Mouse (Mus musculus): ENCODE results near the gene Fam19a5. TPM values are rescaled to one million over a fixed set of nuclear protein-coding genes. Genes with fewer than 3 reads are reported as not detected.

Gene Fam19a5
- polyA plus RNA-seq, 1 experiment from 2014 or later: 4.7 TPM

GRCm38 (mm10) chr15:87583921-87584621 lies 40.0 kb downstream of the Fam19a5 start:
- Histone ChIP-seq H3K27ac (ENCODE audit: low read length) (no peak overlapping the region), H3K4me3 (ENCODE audit: low read length) (no peak overlapping the region), H3K4me2 (replicated peaks; ENCODE audit: low read depth, low read length) (no peak overlapping the region), H3K9ac (replicated peaks; ENCODE audit: low read length) (no peak overlapping the region), H3K27me3 (ENCODE audit: insufficient read depth, low read length) (no peaks in the 10 kb centered on the region), H3K4me1 (ENCODE audit: insufficient read depth, low read length) (no peaks in the 10 kb centered on the region), H3K9me3 (ENCODE audit: low read length) (no peaks in the 10 kb centered on the region), H3K36me3 (ENCODE audit: insufficient read depth, low read length) (no peaks in the 10 kb centered on the region)
- 82% methylated on average over 26 of the region's 26 CpGs for WGBS
- ATAC-seq (ENCODE audit: low FRiP score, low TSS enrichment): no peak

- Histone ChIP-seq H3K9ac (replicated peaks; ENCODE audit: low read length) (no peak overlapping the region), H3K27ac (ENCODE audit: low read length) (no peak overlapping the region), H3K27me3 (ENCODE audit: insufficient read depth, low read length) (no peaks in the 10 kb centered on the region), H3K9me3 (ENCODE audit: low read length) (no peaks in the 10 kb centered on the region), H3K4me1 (ENCODE audit: insufficient read depth, low read length) (no peaks in the 10 kb centered on the region), H3K4me2 (replicated peaks; ENCODE audit: low read depth, low read length) (no peak overlapping the region), H3K4me3 (ENCODE audit: low read length) (no peak overlapping the region), H3K36me3 (ENCODE audit: insufficient read depth, low read length) (no peaks in the 10 kb centered on the region)
- WGBS: 91% methylated on average over 10 of the region's 10 CpGs
- ATAC-seq (ENCODE audit: low FRiP score, low TSS enrichment): no peak
Observed at GRCm38 (mm10) chr15:87590975-87591374, 46.9 kb downstream of the Fam19a5 start.

GRCm38 (mm10) chr15:87596731-87597130 lies 52.6 kb downstream of the Fam19a5 start:
- WGBS: 75% methylated on average over 8 of the region's 8 CpGs
- H3K36me3 ChIP-seq (ENCODE audit: insufficient read depth, low read length): no peaks in the 10 kb centered on the region
- H3K4me3 ChIP-seq (ENCODE audit: low read length): no peak overlapping the region
- no peak overlapping the region for H3K9ac ChIP-seq (replicated peaks; ENCODE audit: low read length)
- no peaks in the 10 kb centered on the region for H3K9me3 ChIP-seq (ENCODE audit: low read length)
- H3K27me3 ChIP-seq (ENCODE audit: insufficient read depth, low read length): no peaks in the 10 kb centered on the region
- no peak overlapping the region for H3K4me2 ChIP-seq (replicated peaks; ENCODE audit: low read depth, low read length)
- no peaks in the 10 kb centered on the region for H3K4me1 ChIP-seq (ENCODE audit: insufficient read depth, low read length)
- ATAC-seq (ENCODE audit: low FRiP score, low TSS enrichment): no peak
- H3K27ac ChIP-seq (ENCODE audit: low read length): no peak overlapping the region

GRCm38 (mm10) chr15:87597149-87597548 lies 53.0 kb downstream of the Fam19a5 start:
- 50% methylated on average over 4 of the region's 4 CpGs for WGBS
- Histone ChIP-seq H3K4me3 (ENCODE audit: low read length) (no peak overlapping the region), H3K36me3 (ENCODE audit: insufficient read depth, low read length) (no peaks in the 10 kb centered on the region), H3K9ac (replicated peaks; ENCODE audit: low read length) (no peak overlapping the region), H3K27me3 (ENCODE audit: insufficient read depth, low read length) (no peaks in the 10 kb centered on the region), H3K4me1 (ENCODE audit: insufficient read depth, low read length) (no peaks in the 10 kb centered on the region), H3K9me3 (ENCODE audit: low read length) (no peaks in the 10 kb centered on the region), H3K27ac (ENCODE audit: low read length) (no peak overlapping the region), H3K4me2 (replicated peaks; ENCODE audit: low read depth, low read length) (no peak overlapping the region)
- ATAC-seq (ENCODE audit: low FRiP score, low TSS enrichment): no peak

GRCm38 (mm10) chr15:87597766-87598165 lies 53.7 kb downstream of the Fam19a5 start:
- H3K4me2 ChIP-seq (replicated peaks; ENCODE audit: low read depth, low read length): no peak overlapping the region
- no peaks in the 10 kb centered on the region for H3K4me1 ChIP-seq (ENCODE audit: insufficient read depth, low read length)
- no peaks in the 10 kb centered on the region for H3K27me3 ChIP-seq (ENCODE audit: insufficient read depth, low read length)
- WGBS: 90% methylated on average over 4 of the region's 4 CpGs
- no peak for ATAC-seq (ENCODE audit: low FRiP score, low TSS enrichment)
- no peaks in the 10 kb centered on the region for H3K36me3 ChIP-seq (ENCODE audit: insufficient read depth, low read length)
- no peaks in the 10 kb centered on the region for H3K9me3 ChIP-seq (ENCODE audit: low read length)
- H3K4me3 ChIP-seq (ENCODE audit: low read length): no peak overlapping the region
- H3K27ac ChIP-seq (ENCODE audit: low read length): no peak overlapping the region
- H3K9ac ChIP-seq (replicated peaks; ENCODE audit: low read length): no peak overlapping the region

GRCm38 (mm10) chr15:87598636-87599035 lies 54.5 kb downstream of the Fam19a5 start:
- no peaks in the 10 kb centered on the region for H3K4me1 ChIP-seq (ENCODE audit: insufficient read depth, low read length)
- no peaks in the 10 kb centered on the region for H3K27me3 ChIP-seq (ENCODE audit: insufficient read depth, low read length)
- H3K9ac ChIP-seq (replicated peaks; ENCODE audit: low read length): no peak overlapping the region
- H3K27ac ChIP-seq (ENCODE audit: low read length): no peak overlapping the region
- H3K36me3 ChIP-seq (ENCODE audit: insufficient read depth, low read length): no peaks in the 10 kb centered on the region
- H3K4me3 ChIP-seq (ENCODE audit: low read length): no peak overlapping the region
- no peak for ATAC-seq (ENCODE audit: low FRiP score, low TSS enrichment)
- no peak overlapping the region for H3K4me2 ChIP-seq (replicated peaks; ENCODE audit: low read depth, low read length)
- 89% methylated on average over 4 of the region's 4 CpGs for WGBS
- H3K9me3 ChIP-seq (ENCODE audit: low read length): no peaks in the 10 kb centered on the region

GRCm38 (mm10) chr15:87603316-87603715 lies 59.2 kb downstream of the Fam19a5 start:
- no peaks in the 10 kb centered on the region for H3K9me3 ChIP-seq (ENCODE audit: low read length)
- WGBS: 77% methylated on average over 1 of the region's 1 CpGs
- H3K4me3 ChIP-seq (ENCODE audit: low read length): no peak overlapping the region
- no peak overlapping the region for H3K4me2 ChIP-seq (replicated peaks; ENCODE audit: low read depth, low read length)
- no peak for ATAC-seq (ENCODE audit: low FRiP score, low TSS enrichment)
- H3K4me1 ChIP-seq (ENCODE audit: insufficient read depth, low read length): no peaks in the 10 kb centered on the region
- no peaks in the 10 kb centered on the region for H3K27me3 ChIP-seq (ENCODE audit: insufficient read depth, low read length)
- no peaks in the 10 kb centered on the region for H3K36me3 ChIP-seq (ENCODE audit: insufficient read depth, low read length)
- H3K27ac ChIP-seq (ENCODE audit: low read length): no peak overlapping the region
- H3K9ac ChIP-seq (replicated peaks; ENCODE audit: low read length): no peak overlapping the region

- Histone ChIP-seq H3K4me1 (ENCODE audit: insufficient read depth, low read length) (no peaks in the 10 kb centered on the region), H3K36me3 (ENCODE audit: insufficient read depth, low read length) (no peaks in the 10 kb centered on the region), H3K9ac (replicated peaks; ENCODE audit: low read length) (no peak overlapping the region), H3K27ac (ENCODE audit: low read length) (no peak overlapping the region), H3K4me3 (ENCODE audit: low read length) (no peak overlapping the region), H3K27me3 (ENCODE audit: insufficient read depth, low read length) (no peaks in the 10 kb centered on the region), H3K4me2 (replicated peaks; ENCODE audit: low read depth, low read length) (no peak overlapping the region), H3K9me3 (ENCODE audit: low read length) (no peaks in the 10 kb centered on the region)
- 58% methylated on average over 9 of the region's 9 CpGs for WGBS
- ATAC-seq (ENCODE audit: low FRiP score, low TSS enrichment): no peak
Observed at GRCm38 (mm10) chr15:87605504-87606280, 61.6 kb downstream of the Fam19a5 start.

GRCm38 (mm10) chr15:87606702-87607101 lies 62.6 kb downstream of the Fam19a5 start:
- H3K9me3 ChIP-seq (ENCODE audit: low read length): no peaks in the 10 kb centered on the region
- no peaks in the 10 kb centered on the region for H3K27me3 ChIP-seq (ENCODE audit: insufficient read depth, low read length)
- no peak overlapping the region for H3K4me3 ChIP-seq (ENCODE audit: low read length)
- 82% methylated on average over 10 of the region's 10 CpGs for WGBS
- no peak for ATAC-seq (ENCODE audit: low FRiP score, low TSS enrichment)
- H3K36me3 ChIP-seq (ENCODE audit: insufficient read depth, low read length): no peaks in the 10 kb centered on the region
- no peak overlapping the region for H3K4me2 ChIP-seq (replicated peaks; ENCODE audit: low read depth, low read length)
- H3K27ac ChIP-seq (ENCODE audit: low read length): no peak overlapping the region
- no peaks in the 10 kb centered on the region for H3K4me1 ChIP-seq (ENCODE audit: insufficient read depth, low read length)
- no peak overlapping the region for H3K9ac ChIP-seq (replicated peaks; ENCODE audit: low read length)

- no peak for ATAC-seq (ENCODE audit: low FRiP score, low TSS enrichment)
- Histone ChIP-seq H3K9me3 (ENCODE audit: low read length) (no peaks in the 10 kb centered on the region), H3K27me3 (ENCODE audit: insufficient read depth, low read length) (no peaks in the 10 kb centered on the region), H3K9ac (replicated peaks; ENCODE audit: low read length) (no peak overlapping the region), H3K4me3 (ENCODE audit: low read length) (no peak overlapping the region), H3K36me3 (ENCODE audit: insufficient read depth, low read length) (no peaks in the 10 kb centered on the region), H3K4me2 (replicated peaks; ENCODE audit: low read depth, low read length) (no peak overlapping the region), H3K27ac (ENCODE audit: low read length) (no peak overlapping the region), H3K4me1 (ENCODE audit: insufficient read depth, low read length) (no peaks in the 10 kb centered on the region)
- WGBS: 90% methylated on average over 1 of the region's 1 CpGs
Observed at GRCm38 (mm10) chr15:87609236-87609635, 65.1 kb downstream of the Fam19a5 start.

Data from kidney, embryonic 16.5 days (tissue).